Mouse (Mus musculus): ENCODE data around the gene Ypel1.

- TF ChIP-seq POLR2A (IDR thresholded peaks at IDR 0.05; ENCODE audit: control insufficient read depth in 1 of 2, insufficient read depth in 1 of 2, low read depth in 1 of 2, low read length in 2 of 2, poor library complexity in 1 of 2) (peak; percentile 82 to 95), TAL1 (IDR thresholded peaks at IDR 0.05; ENCODE audit: low read length) (no peak), TBP (IDR thresholded peaks at IDR 0.05; ENCODE audit: low read depth, low read length) (peak; percentile 92), USF1 (IDR thresholded peaks at IDR 0.05; ENCODE audit: low read depth, low read length) (peak; percentile 51; the same call in 1 of the 2 replicates), MAX (IDR thresholded peaks at IDR 0.05; ENCODE audit: low read length) (peak; percentile 85), EP300 (IDR thresholded peaks at IDR 0.05; ENCODE audit: low read depth in 1 of 2, low read length in 2 of 2) (0 out of 4 replicates have a peak, but pooled peaks of 1 of the 2 experiments have one; percentile 11), RCOR1 (IDR thresholded peaks at IDR 0.05; ENCODE audit: low read depth, low read length) (no peak), CTCF (IDR thresholded peaks at IDR 0.05 in 2 of 3, conservative IDR thresholded peaks at IDR 0.05 in 1 of 3; ENCODE audit: control insufficient read depth in 1 of 3, insufficient read depth in 1 of 3, low read depth in 2 of 3, low read length in 3 of 3, poor library complexity in 1 of 3, severe bottlenecking in 1 of 3) (no peak), ZKSCAN1 (IDR thresholded peaks at IDR 0.05; ENCODE audit: low read depth, low read length) (no peak), MXI1 (IDR thresholded peaks at IDR 0.05; ENCODE audit: low read depth, low read length) (peak; percentile 92), SMC3 (IDR thresholded peaks at IDR 0.05; ENCODE audit: low read depth, low read length) (no peak), ZC3H11A (IDR thresholded peaks at IDR 0.05; ENCODE audit: low read depth, low read length) (no peak), MEF2A (IDR thresholded peaks at IDR 0.05; ENCODE audit: extremely low read depth, insufficient replicate concordance, low read depth, low read length, poor library complexity, severe bottlenecking) (no peak), TCF12 (IDR thresholded peaks at IDR 0.05; ENCODE audit: low read depth, low read length) (no peak)
Observed at GRCm38 (mm10) chr16:17124871-17125520, 55.5 kb downstream of the Ypel1 start, which contains the start of gene 2610318N02Rik.

All from MEL (cell line).